Mouse (Mus musculus) gastrocnemius, postnatal 4 days (tissue): ENCODE data around the gene Plxnc1. TPM values are rescaled to one million over a fixed set of nuclear protein-coding genes. Genes with fewer than 3 reads are reported as not detected.

Experiments
- DNase-seq, 2 experiments: peaks; one replicate each; pipeline ENCODE4 v3.0.0; 2021 to 2022; ENCODE audit warnings: low spot score in 2 of 2, mixed read lengths in 2 of 2
- total RNA-seq, 2 experiments: library from RNA; stranded (reverse); gene quantifications; 2 replicates each; pipeline ENCODE4 v1.2.3; 2021

The Plxnc1 gene
- total RNA-seq, 2 experiments from 2014 or later = 4.2 to 4.6 TPM

- no peak for DNase-seq
Measured at GRCm38 (mm10) chr10:94922848-94923247, 21.8 kb downstream of the Plxnc1 start.

GRCm38 (mm10) chr10:94921751-94922150 is 22.9 kb downstream of the Plxnc1 start:
- DNase-seq = no peak

GRCm38 (mm10) chr10:94920526-94920925 is 24.1 kb downstream of the Plxnc1 start:
- DNase-seq = no peak

GRCm38 (mm10) chr10:94919960-94920359 is 24.7 kb downstream of the Plxnc1 start:
- DNase-seq = no peak

GRCm38 (mm10) chr10:94919552-94919951 is 25.1 kb downstream of the Plxnc1 start:
- no peak for DNase-seq

- DNase-seq = no peak
Measured at GRCm38 (mm10) chr10:94918618-94919017, 26.0 kb downstream of the Plxnc1 start.

- no peak for DNase-seq
Measured at GRCm38 (mm10) chr10:94917990-94918389, 26.6 kb downstream of the Plxnc1 start.

GRCm38 (mm10) chr10:94917354-94917753 is 27.3 kb downstream of the Plxnc1 start:
- DNase-seq = no peak

GRCm38 (mm10) chr10:94916610-94917009 is 28.0 kb downstream of the Plxnc1 start:
- DNase-seq = no peak

GRCm38 (mm10) chr10:94915746-94916145 is 28.9 kb downstream of the Plxnc1 start:
- no peak for DNase-seq

- DNase-seq = no peak
Measured at GRCm38 (mm10) chr10:94914081-94914480, 30.6 kb downstream of the Plxnc1 start.

GRCm38 (mm10) chr10:94913336-94913739 is 31.3 kb downstream of the Plxnc1 start:
- DNase-seq = no peak

- DNase-seq = no peak
Measured at GRCm38 (mm10) chr10:94912551-94912950, 32.1 kb downstream of the Plxnc1 start.

- no peak for DNase-seq
Measured at GRCm38 (mm10) chr10:94911102-94911501, 33.5 kb downstream of the Plxnc1 start.

GRCm38 (mm10) chr10:94910570-94910969 is 34.1 kb downstream of the Plxnc1 start:
- no peak for DNase-seq

GRCm38 (mm10) chr10:94909789-94910188 is 34.8 kb downstream of the Plxnc1 start:
- no peak for DNase-seq

- DNase-seq = no peak
Measured at GRCm38 (mm10) chr10:94908976-94909717, 35.5 kb downstream of the Plxnc1 start.

- DNase-seq = no peak
Measured at GRCm38 (mm10) chr10:94905689-94906473, 38.8 kb downstream of the Plxnc1 start.

GRCm38 (mm10) chr10:94905219-94905618 is 39.4 kb downstream of the Plxnc1 start:
- DNase-seq = no peak

- no peak for DNase-seq
Measured at GRCm38 (mm10) chr10:94896950-94897349, 47.7 kb downstream of the Plxnc1 start.

GRCm38 (mm10) chr10:94896311-94896710 is 48.3 kb downstream of the Plxnc1 start:
- DNase-seq = no peak

- DNase-seq = no peak
Measured at GRCm38 (mm10) chr10:94895876-94896275, 48.8 kb downstream of the Plxnc1 start.
